Mouse (Mus musculus): ENCODE measurements around the gene Dpf2. TPM values are rescaled to one million over a fixed set of nuclear protein-coding genes. Genes with fewer than 3 reads are reported as not detected.
A peak's percentile ranks its signal among the peaks of the same experiment; 100 is the strongest.
"Not testable (repeated sequence)": the region's sequence is repeated elsewhere in the genome, so short reads cannot be mapped to it uniquely, and the experiment has no call there.

Gene Dpf2
- polyA plus RNA-seq, 1 experiment from 2014 or later, result 179 TPM

DNA sequence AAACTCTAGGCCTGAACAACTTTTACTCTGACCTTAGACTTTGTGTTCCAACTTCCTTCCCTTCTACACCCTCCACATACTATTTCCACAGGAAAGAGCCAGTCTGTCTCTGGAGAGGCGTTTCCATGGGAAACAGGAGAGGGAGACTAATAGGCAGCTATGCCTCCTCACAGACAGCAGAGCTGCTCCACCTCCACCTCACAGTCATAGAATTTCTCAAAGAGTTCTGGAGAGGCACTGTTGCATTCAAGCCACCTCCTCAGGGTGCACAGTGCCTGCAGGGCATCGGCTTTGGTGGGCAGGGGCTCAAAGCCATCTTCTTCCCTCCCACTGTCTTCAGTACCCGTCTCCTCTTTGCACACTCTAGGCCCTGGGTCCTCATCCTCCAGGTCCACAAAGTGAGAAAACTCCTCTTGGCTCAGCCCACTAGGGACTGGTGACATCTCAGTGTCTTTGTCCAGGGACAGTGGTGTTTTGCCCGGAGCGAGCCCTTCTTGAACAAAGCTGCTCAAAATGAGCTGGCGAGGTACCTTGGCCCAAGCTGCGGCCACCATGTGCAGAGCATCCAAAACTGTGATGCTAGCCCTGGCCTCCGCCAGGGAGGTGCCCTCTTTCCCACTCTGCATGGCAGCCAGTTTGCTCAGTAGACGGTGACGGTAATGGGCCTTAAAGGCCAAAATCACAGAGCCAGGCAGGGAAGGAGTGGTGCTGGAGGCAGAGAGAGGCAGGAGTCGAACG, 21.1 kb downstream of the Dpf2 start:
- no peak for ATAC-seq (ENCODE audit: insufficient number of reproducible peaks, insufficient read depth, low FRiP score, low TSS enrichment, low read depth)
- 94% methylated on average over 12 of the region's 12 CpGs for WGBS
- H3K4me3 ChIP-seq, result no peak overlapping the region; the same call in 1 of the 2 replicates
- no peaks in the 10 kb centered on the region for H3K9me3 ChIP-seq
- no peak overlapping the region for H3K9ac ChIP-seq
- no peaks in the 10 kb centered on the region for H3K27me3 ChIP-seq
- H3K4me1 ChIP-seq, result peaks cover 18% of the 10 kb centered on the region
- no peak overlapping the region for H3K4me2 ChIP-seq
- H3K36me3 ChIP-seq, result peaks cover 25% of the 10 kb centered on the region
- no peak overlapping the region for H3K27ac ChIP-seq

DNA sequence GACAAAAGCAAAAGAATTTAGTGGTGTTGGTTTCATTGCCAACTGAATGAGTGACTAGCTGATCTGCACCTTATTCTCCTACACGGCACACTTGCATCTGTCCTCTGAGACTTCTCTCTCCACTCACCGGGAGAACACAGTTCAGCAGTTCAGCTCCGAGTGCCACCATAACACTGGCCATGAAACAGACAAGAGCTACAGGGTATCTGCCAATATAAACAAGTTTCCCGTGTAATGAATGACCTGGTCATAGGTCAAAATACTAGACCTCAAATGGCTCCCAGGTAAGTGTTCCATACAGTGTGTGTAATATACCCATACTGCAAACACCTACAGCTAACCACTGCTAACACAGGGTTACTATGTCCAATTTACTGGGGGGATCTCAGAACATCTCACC, 23.6 kb downstream of the Dpf2 start:
- no peak for ATAC-seq (ENCODE audit: insufficient number of reproducible peaks, insufficient read depth, low FRiP score, low TSS enrichment, low read depth)
- 77% methylated on average over 4 of the region's 4 CpGs for WGBS

DNA sequence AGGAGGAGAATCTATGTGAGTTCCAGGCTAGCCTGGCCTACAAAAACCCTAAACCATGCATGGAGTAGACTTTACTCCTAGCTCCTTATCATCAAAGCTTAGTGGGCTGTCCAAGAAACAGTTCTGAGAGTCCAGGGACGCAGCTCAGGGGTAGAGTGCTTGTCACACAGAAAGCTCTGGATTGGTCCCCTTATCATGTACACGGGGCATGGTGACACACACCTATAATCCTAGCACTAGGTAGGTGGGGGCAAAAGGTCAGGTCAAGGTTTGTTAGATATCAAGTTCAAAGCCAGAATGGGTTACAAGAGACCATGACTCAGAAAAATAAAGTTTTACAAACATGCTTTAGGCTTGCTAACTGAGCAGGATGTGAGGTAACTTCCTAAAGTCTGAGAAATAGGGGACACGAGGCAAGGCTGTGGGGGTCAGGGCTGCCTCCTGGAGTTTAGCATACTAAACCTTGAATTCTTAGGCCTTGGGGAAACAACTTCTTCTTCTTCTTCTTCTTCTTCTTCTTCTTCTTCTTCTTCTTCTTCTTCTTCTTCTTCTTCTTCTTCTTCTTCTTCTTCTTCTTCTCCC, 25.5 kb downstream of the Dpf2 start:
- no peak overlapping the region for H3K27ac ChIP-seq
- no peaks in the 10 kb centered on the region for H3K9me3 ChIP-seq
- no peak overlapping the region for H3K9ac ChIP-seq
- H3K36me3 ChIP-seq, result peaks cover 10% of the 10 kb centered on the region; the same call in 1 of the 2 replicates
- no peak for ATAC-seq (ENCODE audit: insufficient number of reproducible peaks, insufficient read depth, low FRiP score, low TSS enrichment, low read depth)
- H3K27me3 ChIP-seq, result no peaks in the 10 kb centered on the region
- H3K4me1 ChIP-seq, result peaks cover 8% of the 10 kb centered on the region
- no peak overlapping the region for H3K4me3 ChIP-seq
- WGBS, result 72% methylated on average over 3 of the region's 3 CpGs
- H3K4me2 ChIP-seq, result no peak overlapping the region

More for the DNA sequence above, 23.6 kb downstream of the Dpf2 start:
- H3K36me3 ChIP-seq, result peaks cover 15% of the 10 kb centered on the region; the same call in 1 of the 2 replicates
- no peaks in the 10 kb centered on the region for H3K27me3 ChIP-seq
- H3K4me3 ChIP-seq, result no peak overlapping the region
- H3K27ac ChIP-seq, result no peak overlapping the region
- no peaks in the 10 kb centered on the region for H3K9me3 ChIP-seq
- no peak overlapping the region for H3K4me2 ChIP-seq
- H3K4me1 ChIP-seq, result peaks cover 18% of the 10 kb centered on the region
- no peak overlapping the region for H3K9ac ChIP-seq

DNA sequence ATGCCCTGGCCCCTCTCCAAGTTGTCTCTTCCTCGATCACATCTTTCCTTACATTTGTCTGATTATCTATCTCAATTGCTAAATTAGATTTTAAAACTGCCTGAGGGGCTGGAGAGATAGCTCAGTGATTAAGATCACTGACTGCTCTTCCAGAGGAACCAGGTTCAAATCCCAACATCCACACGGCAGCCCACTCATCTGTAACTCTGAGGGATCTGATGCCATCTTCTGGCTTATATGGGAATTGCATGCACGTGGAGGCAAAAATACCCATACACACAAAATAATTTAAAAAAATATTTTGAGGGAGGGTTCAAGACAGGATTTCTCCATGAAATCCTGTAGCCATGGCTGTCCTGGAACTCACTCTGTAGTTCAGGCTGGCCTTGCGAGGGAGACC, 27.0 kb downstream of the Dpf2 start:
- 62% methylated on average over 4 of the region's 4 CpGs for WGBS
- H3K9ac ChIP-seq, result no peak overlapping the region
- ATAC-seq (ENCODE audit: insufficient number of reproducible peaks, insufficient read depth, low FRiP score, low TSS enrichment, low read depth), result no peak

DNA sequence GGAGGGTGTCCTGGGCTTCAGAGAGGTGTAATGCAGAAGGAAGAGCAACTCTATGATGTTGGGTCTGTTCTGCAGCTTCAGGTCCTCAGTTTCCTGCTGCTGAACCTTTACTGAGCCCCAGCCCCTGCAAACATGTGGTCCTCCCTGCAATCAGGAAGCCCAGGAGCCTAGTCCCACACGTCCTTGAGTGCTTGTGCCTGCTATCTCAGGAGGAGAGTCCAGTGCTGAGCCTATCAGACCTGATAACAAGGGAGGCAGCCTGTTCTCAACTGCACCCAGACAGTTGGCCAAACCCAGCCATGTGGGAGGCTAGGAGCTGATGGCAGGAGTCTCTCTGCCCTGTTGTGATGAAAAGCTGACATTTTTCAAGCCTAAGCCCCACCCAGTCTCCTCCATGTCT, 28.9 kb downstream of the Dpf2 start:
- H3K27me3 ChIP-seq, result no peaks in the 10 kb centered on the region
- H3K27ac ChIP-seq, result no peak overlapping the region
- no peak overlapping the region for H3K9ac ChIP-seq
- no peak overlapping the region for H3K4me2 ChIP-seq
- H3K36me3 ChIP-seq, result no peaks in the 10 kb centered on the region
- 48% methylated on average over 1 of the region's 1 CpGs for WGBS
- H3K4me1 ChIP-seq, result no peaks in the 10 kb centered on the region
- no peak for ATAC-seq (ENCODE audit: insufficient number of reproducible peaks, insufficient read depth, low FRiP score, low TSS enrichment, low read depth)
- H3K4me3 ChIP-seq, result no peak overlapping the region
- H3K9me3 ChIP-seq, result no peaks in the 10 kb centered on the region

More for the DNA sequence above, 27.0 kb downstream of the Dpf2 start:
- Histone ChIP-seq H3K4me3 (no peak overlapping the region), H3K9me3 (no peaks in the 10 kb centered on the region), H3K27me3 (no peaks in the 10 kb centered on the region), H3K36me3 (no peaks in the 10 kb centered on the region), H3K4me2 (no peak overlapping the region), H3K4me1 (no peaks in the 10 kb centered on the region), H3K27ac (no peak overlapping the region)

DNA sequence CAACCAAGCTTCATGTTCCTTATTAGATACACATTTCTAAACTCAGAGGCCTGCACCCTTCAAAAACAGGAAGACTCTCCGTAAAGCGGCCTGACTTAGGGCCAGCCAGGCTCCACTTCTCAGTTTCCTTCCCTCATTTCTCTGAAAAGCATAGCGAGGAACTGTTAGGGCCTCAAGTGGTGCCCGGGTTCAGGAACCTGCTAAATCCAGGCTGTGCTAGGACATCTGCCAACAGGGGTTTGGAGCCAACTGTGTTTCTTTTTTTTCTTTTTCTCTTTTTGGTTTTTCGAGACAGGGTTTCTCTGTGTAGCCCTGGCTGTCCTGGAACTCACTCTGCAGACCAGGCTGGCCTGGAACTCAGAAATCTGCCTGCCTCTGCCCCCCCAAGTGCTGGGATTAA, 30.7 kb downstream of the Dpf2 start:
- H3K27ac ChIP-seq; H3K9me3 ChIP-seq; H3K9ac ChIP-seq; H3K36me3 ChIP-seq; H3K4me3 ChIP-seq; ATAC-seq (ENCODE audit: insufficient number of reproducible peaks, insufficient read depth, low FRiP score, low TSS enrichment, low read depth); H3K4me2 ChIP-seq; H3K27me3 ChIP-seq: not testable (repeated sequence)
- WGBS, result 73% methylated on average over 5 of the region's 5 CpGs
- H3K4me1 ChIP-seq, result peaks cover 17% of the 10 kb centered on the region; the same call in 1 of the 2 replicates

DNA sequence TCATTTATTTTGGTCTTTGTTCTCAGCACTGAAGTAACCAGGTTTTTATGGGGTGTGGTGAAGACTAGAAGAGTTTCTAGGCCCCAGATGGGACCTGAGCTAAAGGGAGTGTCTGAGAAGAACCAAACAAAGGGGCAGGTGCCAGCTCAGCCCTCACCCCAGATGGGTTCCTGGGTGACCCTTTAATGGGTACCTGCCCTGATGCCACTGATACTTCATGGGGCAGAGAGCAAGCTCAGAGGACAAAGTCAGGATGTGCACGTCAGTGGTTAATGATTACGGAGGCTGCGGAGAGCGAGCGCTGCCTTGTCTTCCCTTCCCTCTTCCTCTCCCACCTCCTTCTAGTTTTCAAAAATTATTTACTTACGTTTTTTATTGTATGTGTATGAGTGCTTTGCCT, 31.7 kb downstream of the Dpf2 start:
- Histone ChIP-seq H3K4me1 (peaks cover 17% of the 10 kb centered on the region; the same call in 1 of the 2 replicates), H3K27ac (no peak overlapping the region), H3K36me3 (no peaks in the 10 kb centered on the region), H3K4me2 (no peak overlapping the region), H3K9ac (no peak overlapping the region), H3K4me3 (no peak overlapping the region), H3K9me3 (no peaks in the 10 kb centered on the region), H3K27me3 (no peaks in the 10 kb centered on the region)
- ATAC-seq (ENCODE audit: insufficient number of reproducible peaks, insufficient read depth, low FRiP score, low TSS enrichment, low read depth), result no peak
- 87% methylated on average over 6 of the region's 6 CpGs for WGBS

DNA sequence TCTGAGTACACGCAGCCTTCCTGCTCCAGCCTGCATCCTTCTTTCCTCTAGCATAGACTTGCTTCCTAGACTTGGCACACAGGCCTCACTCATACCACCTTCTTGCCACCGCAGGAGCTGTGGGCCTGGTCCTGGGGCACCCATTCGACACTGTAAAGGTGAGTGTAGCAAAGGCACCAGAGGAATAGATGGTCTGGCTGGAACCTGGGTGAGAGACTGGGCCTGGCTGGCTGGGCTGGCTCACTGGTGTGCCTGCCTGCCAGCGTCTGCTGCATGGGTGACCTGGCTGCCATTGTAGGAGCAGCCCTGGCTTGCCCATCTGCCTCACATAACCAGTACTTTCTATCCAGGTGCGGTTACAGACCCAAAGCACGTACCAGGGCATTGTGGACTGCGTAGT, 33.1 kb downstream of the Dpf2 start:
- no peak for ATAC-seq (ENCODE audit: insufficient number of reproducible peaks, insufficient read depth, low FRiP score, low TSS enrichment, low read depth)
- no peak overlapping the region for H3K4me3 ChIP-seq
- no peaks in the 10 kb centered on the region for H3K36me3 ChIP-seq
- H3K4me1 ChIP-seq, result peaks cover 23% of the 10 kb centered on the region
- 88% methylated on average over 7 of the region's 7 CpGs for WGBS
- H3K9ac ChIP-seq, result 0 out of 2 replicates have a peak overlapping the region, but pooled peaks have one; percentile 7
- H3K27ac ChIP-seq, result no peak overlapping the region
- H3K9me3 ChIP-seq, result no peaks in the 10 kb centered on the region
- H3K4me2 ChIP-seq, result no peak overlapping the region
- H3K27me3 ChIP-seq, result no peaks in the 10 kb centered on the region

DNA sequence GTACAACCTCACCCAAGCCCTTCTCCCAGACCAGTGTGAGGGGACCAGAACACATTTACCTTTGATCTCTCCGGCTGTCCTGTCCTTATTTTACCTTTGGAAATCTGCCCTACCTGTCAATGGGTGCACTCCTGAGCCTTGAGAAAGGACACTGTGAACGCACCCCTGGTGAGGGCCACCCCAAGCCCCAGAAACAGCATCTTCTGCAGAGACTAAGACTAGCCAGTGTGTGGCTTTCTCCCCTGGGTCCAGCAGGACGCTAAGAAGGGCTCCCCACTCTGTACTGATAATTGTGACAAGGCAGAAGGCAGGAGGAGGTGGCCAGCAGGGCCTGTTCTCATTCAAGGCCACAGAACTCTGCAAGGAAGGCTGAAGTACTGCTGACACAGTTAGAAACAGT, 33.9 kb downstream of the Dpf2 start:
- H3K4me3 ChIP-seq, result no peak overlapping the region
- WGBS, result 81% methylated on average over 3 of the region's 3 CpGs
- no peaks in the 10 kb centered on the region for H3K36me3 ChIP-seq
- H3K4me1 ChIP-seq, result peaks cover 30% of the 10 kb centered on the region
- H3K9ac ChIP-seq, result peak overlapping the region; percentile 58; the same call in 1 of the 2 replicates
- H3K4me2 ChIP-seq, result no peak overlapping the region
- H3K27ac ChIP-seq, result no peak overlapping the region
- no peak for ATAC-seq (ENCODE audit: insufficient number of reproducible peaks, insufficient read depth, low FRiP score, low TSS enrichment, low read depth)
- H3K9me3 ChIP-seq, result no peaks in the 10 kb centered on the region
- no peaks in the 10 kb centered on the region for H3K27me3 ChIP-seq

DNA sequence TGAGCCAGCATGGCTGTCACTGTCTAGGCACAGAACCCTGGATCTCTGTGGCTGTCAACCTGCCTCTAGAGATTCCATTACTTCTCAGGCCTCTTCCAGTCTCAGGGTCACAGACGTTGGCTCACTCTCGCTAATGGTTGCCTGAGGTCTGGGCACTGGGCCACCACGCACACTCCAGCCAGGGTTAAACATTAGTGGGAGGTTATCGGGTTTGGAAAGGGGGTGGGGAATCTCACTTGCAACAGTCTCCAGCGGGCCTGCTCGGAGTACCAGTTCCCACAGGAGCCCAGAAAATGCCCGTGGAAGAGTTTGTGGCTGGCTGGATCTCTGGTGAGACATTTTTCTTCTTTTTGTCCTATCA, 34.5 kb downstream of the Dpf2 start:
- H3K4me1 ChIP-seq, result peaks cover 36% of the 10 kb centered on the region
- H3K9me3 ChIP-seq, result no peaks in the 10 kb centered on the region
- no peaks in the 10 kb centered on the region for H3K36me3 ChIP-seq
- no peak for ATAC-seq (ENCODE audit: insufficient number of reproducible peaks, insufficient read depth, low FRiP score, low TSS enrichment, low read depth)
- H3K9ac ChIP-seq, result peak overlapping the region; percentile 58
- peak overlapping the region; percentile 20; the same call in 1 of the 2 replicates for H3K4me3 ChIP-seq
- peak overlapping the region; percentile 32; the same call in 1 of the 2 replicates for H3K4me2 ChIP-seq
- H3K27ac ChIP-seq, result peak overlapping the region; percentile 74; the same call in 1 of the 2 replicates
- H3K27me3 ChIP-seq, result no peaks in the 10 kb centered on the region
- WGBS, result 72% methylated on average over 7 of the region's 7 CpGs

DNA sequence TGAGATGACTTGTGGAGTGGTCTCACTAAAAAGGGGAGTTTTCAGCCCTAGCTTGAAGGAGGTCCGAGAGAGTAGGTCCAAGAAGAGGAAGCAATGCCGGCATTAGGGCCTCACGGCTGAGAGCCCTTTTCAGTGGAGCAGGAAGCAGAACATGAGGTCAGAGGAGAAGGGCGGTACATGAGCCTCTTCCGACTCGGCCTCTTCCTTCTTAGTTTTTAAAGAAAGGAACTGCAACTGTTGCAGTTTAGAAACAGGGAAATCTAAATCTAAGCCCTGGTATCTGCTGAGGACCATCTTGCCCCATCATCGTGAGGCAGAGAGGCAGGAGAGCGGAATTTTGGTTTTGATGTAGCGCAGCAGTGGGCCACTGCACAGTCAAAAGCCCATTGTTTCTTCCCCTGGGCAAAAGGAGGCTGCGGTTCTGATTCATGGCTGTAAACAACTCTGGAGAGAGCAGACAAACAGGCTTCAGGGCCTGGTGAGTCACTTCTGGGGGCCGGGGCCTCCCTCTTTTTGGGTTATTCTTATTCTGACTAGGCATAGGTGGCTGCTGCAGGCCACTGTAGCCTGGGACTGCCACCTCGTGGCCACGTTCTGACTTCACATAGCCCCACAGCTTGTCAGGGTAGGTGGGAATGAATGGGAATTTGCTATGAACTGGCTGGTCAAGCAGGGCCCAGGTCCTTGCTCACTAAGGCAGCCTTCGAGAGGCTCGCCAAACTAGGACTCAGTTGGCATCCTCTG, 35.0 kb downstream of the Dpf2 start, which contains the start of gene Slc25a45:
Gene Slc25a45 (plus strand): TSS at position 191 of the 744 bp plus-strand sequence.
- Histone ChIP-seq H3K4me2 (peak within 1 kb of the TSS; percentile 32), H3K36me3 (peaks cover 3% of the 10 kb centered on the region), H3K27ac (peak within 1 kb of the TSS; percentile 74), H3K27me3 (no peaks in the 10 kb centered on the region), H3K9me3 (no peaks in the 10 kb centered on the region), H3K4me1 (peaks cover 42% of the 10 kb centered on the region), H3K4me3 (peak within 1 kb of the TSS; percentile 20), H3K9ac (peak within 1 kb of the TSS; percentile 58)
- peak; percentile 35 for ATAC-seq (ENCODE audit: insufficient number of reproducible peaks, insufficient read depth, low FRiP score, low TSS enrichment, low read depth)
- WGBS, result 37% methylated on average over 15 of the region's 15 CpGs

Data from embryonic facial prominence, embryonic 13.5 days (tissue).